Mouse (Mus musculus) embryo, embryonic 9.5 days (tissue): ENCODE measurements at regions not wholly inside any gene's neighbourhood (a gene's known extent, or its start where the extent isn't known, plus 50 kb on each side); places are given as distances from the start of the nearest gene placed in this dataset.

Source experiments
- DNase-seq: peaks from one replicate; pipeline ENCODE4 v3.0.0-alpha.2; 2017; ENCODE audit errors: extremely low spot score

GRCm38 (mm10) chr10:118765544-118766441 is 104.2 kb downstream of the Dyrk2 start:
- no peak for DNase-seq

- no peak for DNase-seq
Observed at GRCm38 (mm10) chr10:118766826-118767225, 103.2 kb downstream of the Dyrk2 start.

GRCm38 (mm10) chr10:118769751-118770150 is 100.3 kb downstream of the Dyrk2 start:
- no peak for DNase-seq

- no peak for DNase-seq
Observed at GRCm38 (mm10) chr10:118778656-118779055, 91.4 kb downstream of the Dyrk2 start.

GRCm38 (mm10) chr10:118780831-118781569 is 89.0 kb downstream of the Dyrk2 start:
- no peak for DNase-seq

- DNase-seq = no peak
Observed at GRCm38 (mm10) chr10:118781811-118782232, 88.2 kb downstream of the Dyrk2 start.

GRCm38 (mm10) chr10:118782646-118783045 is 87.4 kb downstream of the Dyrk2 start:
- no peak for DNase-seq

- DNase-seq = no peak
Observed at GRCm38 (mm10) chr10:118787280-118787690, 82.7 kb downstream of the Dyrk2 start.

GRCm38 (mm10) chr10:118792352-118793100 is 77.5 kb downstream of the Dyrk2 start:
- DNase-seq = no peak

- no peak for DNase-seq
Observed at GRCm38 (mm10) chr10:118793794-118794193, 76.2 kb downstream of the Dyrk2 start.

- DNase-seq = no peak
Observed at GRCm38 (mm10) chr10:118794395-118795060, 75.5 kb downstream of the Dyrk2 start.

GRCm38 (mm10) chr10:118795061-118795407 is 75.0 kb downstream of the Dyrk2 start:
- DNase-seq = no peak

GRCm38 (mm10) chr10:118796512-118796911 is 73.5 kb downstream of the Dyrk2 start:
- DNase-seq = no peak

- no peak for DNase-seq
Observed at GRCm38 (mm10) chr10:118797256-118797655, 72.8 kb downstream of the Dyrk2 start.

GRCm38 (mm10) chr10:118799767-118800166 is 70.2 kb downstream of the Dyrk2 start:
- DNase-seq = no peak

GRCm38 (mm10) chr10:118803922-118804557 is 66.0 kb downstream of the Dyrk2 start:
- no peak for DNase-seq

- DNase-seq = no peak
Observed at GRCm38 (mm10) chr10:118804574-118804973, 65.4 kb downstream of the Dyrk2 start.
